Mouse (Mus musculus): ENCODE results near the gene Cyp2ab1.
"Not testable (repeated sequence)": the region's sequence is repeated elsewhere in the genome, so short reads cannot be mapped to it uniquely, and the experiment has no call there.

The Cyp2ab1 gene

DNA sequence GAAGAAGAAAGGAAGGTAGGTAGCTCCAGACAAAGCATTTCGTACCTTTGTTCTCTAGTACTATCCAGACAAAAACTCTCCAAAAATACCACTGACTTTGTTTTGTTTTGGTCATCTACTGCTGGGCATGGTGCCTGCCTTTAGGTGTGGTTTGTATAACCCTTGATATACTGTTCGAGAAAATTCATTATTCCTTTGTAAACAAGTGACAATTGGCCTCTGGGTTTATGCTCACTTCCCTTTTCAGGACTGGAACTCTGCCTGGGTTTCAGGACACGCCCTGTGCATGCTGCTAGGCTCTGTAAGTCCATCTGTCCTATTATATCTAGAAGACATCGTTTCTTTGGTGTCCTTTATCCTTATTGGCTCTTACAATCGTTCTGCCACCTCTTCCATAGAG is at the start of gene Cyp2ab1:
Gene Cyp2ab1, minus strand, starts transcription at position 119 of the 400 bp plus-strand sequence.
- DNase-seq: no peak

DNA sequence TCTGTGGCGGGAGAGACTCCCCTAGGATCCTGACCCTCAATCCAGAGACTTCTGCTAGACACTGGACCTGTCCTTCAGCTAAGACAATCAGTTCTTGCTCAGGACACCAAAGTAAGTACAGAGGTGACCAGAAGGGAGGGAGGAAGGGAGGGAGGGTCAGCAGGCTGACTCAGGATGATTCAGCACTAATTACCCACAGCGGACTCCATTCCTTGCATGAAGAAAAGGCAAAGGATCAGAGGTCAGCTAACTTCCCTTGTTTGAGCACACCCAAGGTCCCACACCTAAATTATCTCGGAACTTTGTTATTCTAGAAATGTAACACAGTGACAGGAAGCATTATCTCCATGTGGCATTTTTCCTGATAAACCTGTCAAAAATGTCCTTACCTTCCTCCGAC is 46.5 kb upstream of the Cyp2ab1 start:
- DNase-seq: no peak

DNA sequence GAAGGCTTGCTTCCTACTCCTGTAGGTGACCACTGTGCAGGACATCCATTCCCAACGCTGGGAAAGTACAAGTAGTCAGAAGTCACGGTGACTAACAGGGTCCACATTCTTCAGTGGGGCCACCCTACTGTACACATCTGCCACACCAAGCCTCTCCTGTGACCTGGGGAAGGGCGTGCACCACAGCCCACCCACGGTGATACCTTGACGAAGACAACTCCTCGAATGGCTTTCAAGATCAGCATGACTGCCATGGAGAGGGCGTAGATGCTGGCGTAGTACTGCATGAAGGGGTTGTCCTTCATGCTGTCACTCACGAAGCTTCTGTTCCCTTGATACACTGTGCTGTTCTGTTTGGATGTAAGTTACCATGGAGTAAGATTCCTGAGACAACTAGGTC is 43.0 kb upstream of the Cyp2ab1 start:
- no peak for DNase-seq

DNA sequence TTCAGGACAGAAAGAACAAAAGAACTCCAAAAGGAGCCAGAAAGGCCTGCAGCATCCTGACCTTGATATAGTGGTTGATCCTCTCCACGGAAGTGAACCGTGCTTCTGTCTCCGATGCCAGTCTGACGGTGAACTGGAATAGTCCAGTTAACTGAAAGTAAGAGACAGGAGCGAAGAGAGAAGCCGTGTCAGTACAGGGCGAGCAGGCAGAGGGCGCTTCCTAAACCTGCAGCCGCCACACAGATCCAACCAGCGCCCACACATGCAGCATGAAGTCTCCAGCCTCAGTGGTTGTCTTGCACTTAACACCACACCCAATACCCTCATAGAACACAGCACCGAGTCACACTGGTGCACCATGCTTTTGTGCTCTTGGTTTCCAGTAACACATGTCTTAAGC is 36.9 kb upstream of the Cyp2ab1 start:
- DNase-seq: no peak

DNA sequence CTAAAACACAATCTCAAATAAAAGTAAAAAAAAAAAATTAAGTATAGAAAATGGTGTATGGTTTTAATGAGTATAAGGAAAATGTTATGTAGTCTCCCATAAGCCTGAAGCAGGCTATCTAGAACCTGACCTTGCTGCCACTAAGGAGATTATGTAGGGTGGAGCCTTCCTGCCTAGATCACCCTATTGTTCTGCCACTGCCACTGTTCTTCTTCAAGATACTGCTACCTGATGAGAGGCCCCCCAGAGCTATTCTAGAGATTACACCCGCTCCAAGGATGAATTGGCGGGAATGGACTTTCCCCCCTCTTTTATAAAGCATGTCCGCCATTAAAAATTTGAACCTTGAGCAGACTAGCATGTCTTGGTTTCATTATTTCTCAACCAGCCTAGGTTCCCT is 36.3 kb upstream of the Cyp2ab1 start:
- DNase-seq: not testable (repeated sequence)

DNA sequence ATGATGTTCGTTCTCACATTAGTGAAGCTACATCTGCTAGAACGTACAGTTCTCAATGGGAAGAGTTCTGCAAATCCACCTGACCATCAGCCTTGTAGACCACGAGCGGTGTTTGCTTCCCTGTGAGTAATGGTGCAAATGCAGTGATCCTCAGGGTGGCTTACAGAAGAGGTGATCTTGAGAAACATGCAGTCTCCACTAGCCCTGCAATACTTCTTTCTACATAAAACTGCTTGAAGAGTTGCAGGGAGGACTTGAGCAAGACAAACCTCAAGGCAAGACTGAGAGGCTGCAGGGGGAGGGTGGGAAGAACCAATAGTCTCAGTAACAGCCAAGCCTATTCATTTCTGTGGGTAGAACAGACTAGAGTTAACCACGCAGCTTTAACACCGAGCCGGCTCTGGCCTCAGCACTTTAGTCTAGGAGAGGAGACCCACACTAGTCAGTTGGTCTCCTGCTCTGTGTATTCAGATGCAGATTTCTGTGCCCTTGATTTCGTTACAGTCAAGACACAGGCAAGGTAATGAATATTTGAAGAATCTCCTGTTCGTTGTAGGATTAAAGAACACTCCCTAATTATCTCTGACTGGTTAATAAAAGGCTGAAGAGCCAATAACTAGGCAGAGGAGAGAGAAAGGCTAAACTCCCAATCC is 34.6 kb upstream of the Cyp2ab1 start:
- no peak for DNase-seq

DNA sequence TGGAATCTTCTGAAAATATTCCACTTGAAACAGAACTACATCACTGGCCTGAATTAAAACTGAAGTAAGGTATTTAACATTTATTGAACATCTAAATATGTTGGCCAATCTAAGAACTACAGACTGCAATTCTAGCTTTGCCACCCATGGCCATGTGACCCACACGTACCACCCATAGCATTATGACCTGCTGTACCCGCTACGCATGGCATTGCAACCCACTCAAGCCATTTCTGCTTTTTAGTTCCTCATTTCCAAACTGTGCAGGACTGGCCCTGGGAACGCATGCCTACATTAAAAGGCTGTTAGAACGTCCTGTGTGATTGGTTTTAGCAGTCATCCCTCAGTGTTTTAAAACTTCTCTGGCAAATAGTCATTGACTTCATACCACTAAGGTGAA is 32.6 kb upstream of the Cyp2ab1 start:
- no peak for DNase-seq

DNA sequence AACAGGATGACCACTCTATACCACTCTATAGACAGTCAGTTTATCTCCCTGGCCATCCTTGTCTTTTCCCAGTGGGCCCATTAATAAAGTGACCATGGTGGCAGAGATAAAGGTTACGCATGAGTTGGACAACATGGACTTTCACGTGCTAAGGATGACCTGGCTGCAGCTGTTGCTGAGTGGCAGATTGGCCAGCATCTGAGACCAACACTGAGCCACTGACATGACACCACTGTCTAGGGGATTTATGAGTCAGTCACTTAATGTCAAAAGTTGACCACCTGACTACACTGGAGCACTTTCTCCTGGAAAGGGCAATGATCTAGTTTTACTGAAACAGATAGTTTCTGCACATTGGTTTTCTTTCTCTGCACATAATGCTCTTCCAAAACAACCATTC is 29.6 kb upstream of the Cyp2ab1 start:
- no peak for DNase-seq

DNA sequence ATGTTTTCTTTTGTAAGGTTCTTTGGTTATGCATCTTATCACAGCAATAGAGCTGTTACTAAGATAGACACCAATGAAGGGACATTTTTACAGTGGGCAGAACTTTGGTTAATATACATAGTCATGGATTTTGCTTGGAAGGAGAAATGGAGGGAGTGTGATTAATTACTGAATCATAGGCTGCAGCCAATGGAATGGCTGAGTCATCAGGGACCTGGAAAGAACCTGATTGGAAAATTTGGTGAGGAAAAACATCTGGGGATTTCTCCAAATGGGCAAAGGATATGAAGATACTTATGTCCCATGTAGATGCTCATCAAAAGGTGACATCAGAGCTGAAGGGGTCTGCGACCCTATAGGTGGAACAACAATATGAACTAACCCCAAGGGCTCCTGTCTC is 28.8 kb upstream of the Cyp2ab1 start:
- no peak for DNase-seq

DNA sequence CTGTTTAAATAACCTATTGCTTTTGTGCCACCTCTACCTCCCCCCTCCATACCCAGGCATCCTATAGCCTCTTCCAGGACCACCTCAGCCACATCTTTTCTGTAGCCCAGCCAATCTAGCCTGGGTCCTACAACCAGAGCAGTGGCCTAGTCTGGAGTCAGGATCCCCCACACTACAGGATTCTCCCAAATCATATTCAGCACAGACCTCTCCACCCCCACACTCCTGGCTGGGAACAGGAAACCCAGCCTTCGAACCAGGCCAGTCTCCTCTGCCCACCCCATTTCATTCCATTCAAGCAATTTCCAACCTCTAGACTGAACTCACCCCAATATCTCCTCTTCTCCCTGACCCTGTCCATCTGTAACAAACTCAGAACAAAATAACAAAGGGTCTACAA is 20.3 kb upstream of the Cyp2ab1 start:
- DNase-seq: no peak

DNA sequence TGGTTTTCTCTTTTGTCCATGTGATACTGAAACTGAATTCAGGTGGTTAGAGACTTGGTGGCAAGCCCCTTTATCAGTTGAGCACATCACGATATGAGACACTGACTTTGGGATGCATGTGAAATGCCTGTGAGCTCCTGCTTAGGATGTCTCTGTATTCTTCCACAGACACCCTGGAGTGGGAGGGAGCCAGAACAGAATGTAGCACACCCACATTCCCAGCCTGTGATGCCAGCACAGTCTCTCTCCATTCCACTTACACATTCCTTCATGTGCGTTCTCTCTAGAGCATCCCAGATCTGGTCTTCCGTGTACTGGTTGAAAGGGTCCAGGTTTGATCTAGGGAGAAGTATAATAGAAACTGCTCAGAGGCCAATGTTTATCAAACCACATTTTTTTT is 13.4 kb upstream of the Cyp2ab1 start:
- DNase-seq: no peak

DNA sequence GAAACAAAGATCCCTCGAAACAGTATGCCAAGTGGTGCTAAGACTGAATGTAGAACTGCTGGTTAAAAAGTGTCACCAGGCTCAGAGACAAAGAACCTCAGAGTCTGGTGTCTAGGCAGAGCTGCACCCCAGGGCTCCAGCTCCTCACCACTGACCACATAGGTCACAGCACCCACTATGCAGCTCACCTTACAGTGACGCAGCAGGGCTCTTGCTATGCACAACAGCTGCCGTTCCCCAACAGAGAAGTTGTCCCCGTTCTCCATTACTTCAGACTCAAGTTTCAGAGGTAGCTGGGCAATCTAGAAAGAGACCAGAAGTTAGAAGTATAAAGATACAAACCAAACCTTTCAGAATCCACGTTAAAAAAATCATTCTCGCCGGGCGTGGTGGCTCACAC is 9.7 kb upstream of the Cyp2ab1 start:
- DNase-seq: no peak

DNA sequence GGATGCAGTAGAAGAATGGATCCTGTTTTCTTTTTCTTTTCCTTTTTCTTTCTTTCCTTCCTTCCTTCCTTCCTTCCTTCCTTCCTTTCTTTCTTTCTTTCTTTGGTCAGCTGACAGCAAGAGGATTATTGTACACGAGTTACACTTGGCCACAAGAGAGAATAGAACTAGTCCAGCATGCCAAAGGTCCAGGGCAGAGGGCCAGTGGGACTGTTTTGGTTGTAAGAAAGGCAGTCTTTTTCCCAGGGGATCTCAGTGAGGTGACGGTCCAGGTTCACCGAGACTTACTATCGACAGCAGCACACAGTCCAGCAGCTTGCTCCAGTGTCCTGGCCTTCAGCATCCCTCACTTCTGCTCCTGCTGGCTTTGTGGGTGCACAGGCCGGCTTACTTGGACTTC is 3.1 kb upstream of the Cyp2ab1 start:
- DNase-seq: no peak

DNA sequence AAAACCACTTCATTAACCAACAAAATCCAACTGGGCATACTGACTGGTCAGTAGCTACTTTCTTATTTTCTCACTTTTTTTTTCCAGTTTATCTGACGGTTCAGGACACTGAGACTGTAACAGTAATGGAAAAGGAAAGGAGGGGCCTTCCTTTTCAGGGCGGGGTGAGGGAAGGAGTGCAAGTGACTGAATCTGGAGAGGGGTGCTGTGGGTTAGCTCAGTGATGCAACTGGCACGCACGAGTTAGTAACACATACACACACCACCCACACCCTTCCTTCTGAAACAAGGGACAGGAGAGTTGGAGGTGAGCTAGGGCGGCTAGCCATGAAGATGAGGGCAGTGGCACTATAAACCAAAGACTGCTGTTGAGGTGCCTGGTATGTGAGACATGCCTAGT is 1.3 kb downstream of the Cyp2ab1 start:
- DNase-seq: no peak

DNA sequence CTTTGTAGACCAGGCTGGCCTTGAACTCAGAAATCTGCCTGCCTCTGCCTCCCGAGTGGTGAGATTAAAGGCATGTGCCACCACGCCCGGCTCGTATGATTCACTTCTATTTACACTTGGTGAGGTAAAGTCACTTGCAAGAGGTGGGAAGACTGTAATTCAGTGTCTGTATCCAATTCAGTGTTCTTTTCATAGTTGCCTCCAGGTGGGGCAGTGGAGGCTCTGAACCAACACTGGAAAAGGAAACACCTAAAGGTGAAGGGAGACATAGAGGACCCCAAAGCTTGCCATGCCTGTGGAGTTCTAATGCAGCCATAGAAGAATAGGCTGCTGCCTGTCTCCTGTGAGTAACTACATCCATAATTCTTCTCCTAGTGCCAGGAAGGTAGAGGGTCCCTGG is 2.9 kb downstream of the Cyp2ab1 start:
- DNase-seq: no peak

DNA sequence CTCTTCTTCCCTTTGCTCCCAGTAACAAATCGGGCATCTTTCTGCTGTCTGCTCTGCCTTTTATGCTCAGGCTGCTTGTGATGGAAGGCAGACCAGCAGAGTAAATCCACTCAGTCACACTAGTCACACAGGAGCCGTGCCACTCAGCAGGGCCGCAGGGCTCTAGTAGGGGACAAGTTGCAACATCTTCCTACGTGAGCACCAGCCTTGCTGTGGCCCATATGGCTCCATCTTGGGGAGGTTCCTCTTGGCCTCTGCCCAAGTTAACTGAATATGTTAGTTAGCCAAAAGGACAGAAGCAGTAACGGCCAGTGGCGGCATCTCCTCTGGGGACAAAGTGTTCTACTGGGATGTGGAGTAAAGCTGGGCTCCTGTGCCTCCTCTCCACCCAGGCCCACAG is 8.4 kb downstream of the Cyp2ab1 start:
- no peak for DNase-seq

DNA sequence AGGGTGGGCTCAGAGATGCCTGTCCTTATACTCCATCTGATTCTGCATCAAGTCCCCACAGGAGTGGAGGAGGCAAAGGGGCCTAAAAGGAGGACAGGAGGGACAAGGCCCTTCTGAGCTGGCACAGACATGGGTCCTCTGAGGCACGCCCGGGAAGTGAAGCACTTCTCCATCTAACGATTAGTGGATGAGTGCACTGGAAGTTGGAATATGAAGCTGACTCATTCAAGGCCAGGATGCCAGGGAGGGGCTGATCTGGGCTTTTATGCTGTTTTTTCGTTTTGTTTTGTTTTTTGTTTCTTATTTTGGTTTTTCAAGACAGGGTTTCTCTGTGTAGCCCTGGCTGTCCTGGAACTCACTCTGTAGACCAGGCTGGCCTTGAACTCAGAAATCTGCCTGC is 9.9 kb downstream of the Cyp2ab1 start:
- no peak for DNase-seq

DNA sequence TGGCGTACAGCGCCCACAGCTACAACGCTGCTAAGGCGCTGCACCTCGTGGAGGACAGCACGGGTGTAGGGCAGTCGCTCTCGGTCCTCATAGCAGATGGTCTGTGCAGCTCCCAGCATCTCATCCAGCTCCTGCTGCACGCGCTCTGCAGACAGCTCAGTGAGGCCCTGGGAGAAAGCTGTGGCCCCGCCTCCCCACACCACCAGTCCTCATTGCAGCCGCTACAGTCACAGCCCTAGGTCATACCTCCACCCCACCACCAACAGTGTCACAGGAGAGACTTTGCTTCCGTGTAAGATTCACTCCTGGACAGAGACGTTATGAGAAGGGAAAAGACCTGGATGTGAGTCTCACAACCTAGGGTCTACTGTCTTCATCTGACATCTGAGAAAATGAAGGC is 12.9 kb downstream of the Cyp2ab1 start:
- DNase-seq: no peak

DNA sequence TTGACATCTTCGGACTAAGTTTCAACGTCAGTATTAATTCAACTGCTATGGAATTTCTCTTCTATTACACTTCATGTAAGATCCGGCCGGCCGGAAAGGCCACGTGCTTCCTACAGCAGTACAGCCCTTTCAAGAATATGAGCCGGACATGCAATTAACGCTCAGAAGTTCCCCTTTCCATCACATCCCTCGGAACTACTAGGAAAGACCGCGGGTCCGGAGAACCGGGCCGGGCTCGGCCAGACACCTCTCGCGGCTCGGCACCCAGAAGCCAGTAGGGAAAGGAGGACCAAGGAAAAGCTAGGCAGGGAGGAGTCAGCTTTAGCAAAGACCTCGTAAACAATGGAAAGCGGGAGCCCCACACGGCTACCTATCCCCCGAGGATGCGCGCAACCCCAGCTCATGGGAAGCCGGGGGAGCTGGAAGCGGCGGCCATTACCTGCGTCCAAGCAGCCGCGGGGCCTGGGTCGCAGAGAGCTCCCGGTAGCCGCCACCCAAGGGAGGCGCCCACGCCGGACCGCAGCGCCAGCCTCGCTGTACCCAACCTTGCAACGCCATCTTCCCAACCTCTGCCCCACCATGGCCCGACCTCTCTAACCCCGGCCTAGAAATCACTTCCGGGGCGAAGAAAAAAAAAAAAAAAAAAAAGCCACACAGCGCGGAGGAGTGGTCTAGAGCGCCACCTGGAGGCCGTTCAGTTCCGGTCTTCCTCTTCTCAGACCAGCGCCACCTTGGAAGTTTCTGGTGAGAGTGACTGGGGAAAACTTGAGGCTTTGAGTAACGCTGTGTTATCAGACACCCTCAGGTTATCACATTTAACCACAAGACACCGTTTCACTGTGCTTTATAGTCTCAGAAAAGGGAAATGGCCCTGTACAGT is 23.2 kb downstream of the Cyp2ab1 start, which contains the start of gene Parl:
Gene Parl, minus strand, starts transcription at position 618 of the 880 bp plus-strand sequence.
- peak; percentile 88 for DNase-seq

DNA sequence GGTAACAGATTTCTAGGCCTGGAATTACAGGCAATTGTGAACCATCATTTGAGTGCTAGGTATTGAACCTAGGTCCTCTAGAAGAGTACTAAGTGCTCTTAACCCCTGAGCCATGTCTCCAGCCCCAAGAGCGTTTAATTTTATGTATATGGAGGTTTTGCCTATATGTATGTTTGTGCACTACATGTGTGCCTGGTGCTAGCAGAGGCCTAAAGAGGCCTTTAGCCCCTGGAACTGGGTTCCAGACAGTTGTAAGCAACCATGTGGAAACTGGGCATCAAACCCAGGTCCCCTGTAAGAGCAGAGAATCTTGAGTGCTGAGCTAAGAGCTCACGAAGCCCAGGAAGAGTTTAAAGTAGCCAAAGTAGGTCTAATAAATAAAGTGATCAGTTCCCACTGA is 25.1 kb downstream of the Cyp2ab1 start:
- DNase-seq: no peak

DNA sequence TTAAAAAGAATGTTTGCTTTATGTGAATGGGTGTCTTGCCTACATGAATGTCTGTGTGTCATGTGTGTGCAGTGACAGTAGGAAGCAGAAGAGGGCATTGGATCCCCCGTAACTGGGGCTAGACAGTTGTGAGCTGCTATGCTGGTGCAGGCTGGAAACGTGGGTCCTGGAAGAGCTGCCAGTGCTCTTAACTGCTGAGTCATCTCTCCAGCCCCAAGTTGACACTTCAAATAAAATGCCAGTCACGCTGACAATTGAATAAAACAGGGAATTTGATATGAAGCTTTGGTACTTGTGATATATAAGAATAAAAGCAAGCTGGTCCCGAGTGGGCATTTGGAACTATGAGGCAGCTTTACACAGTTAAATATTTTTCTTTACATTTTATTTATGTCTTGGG is 45.0 kb downstream of the Cyp2ab1 start:
- DNase-seq: no peak

DNA sequence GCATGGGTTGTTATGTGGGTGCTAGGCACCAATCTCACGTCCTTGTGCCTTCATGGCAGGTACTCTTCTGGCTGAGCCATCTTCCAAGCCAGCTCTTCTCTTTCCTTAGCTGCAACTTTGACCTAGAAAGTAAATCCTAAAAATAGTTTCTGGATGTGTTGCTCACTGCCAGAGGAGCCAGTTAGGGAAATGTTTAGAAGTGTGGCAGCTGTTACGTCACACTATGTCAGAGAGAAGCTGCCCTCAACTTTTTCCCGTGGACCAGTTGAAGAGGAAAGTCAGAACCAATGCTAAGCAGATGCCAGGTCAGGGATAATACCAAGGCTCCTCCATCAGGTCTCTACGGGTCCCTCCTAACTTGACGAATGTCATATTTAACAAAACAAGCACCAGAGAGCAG is 45.8 kb downstream of the Cyp2ab1 start:
- no peak for DNase-seq

DNA sequence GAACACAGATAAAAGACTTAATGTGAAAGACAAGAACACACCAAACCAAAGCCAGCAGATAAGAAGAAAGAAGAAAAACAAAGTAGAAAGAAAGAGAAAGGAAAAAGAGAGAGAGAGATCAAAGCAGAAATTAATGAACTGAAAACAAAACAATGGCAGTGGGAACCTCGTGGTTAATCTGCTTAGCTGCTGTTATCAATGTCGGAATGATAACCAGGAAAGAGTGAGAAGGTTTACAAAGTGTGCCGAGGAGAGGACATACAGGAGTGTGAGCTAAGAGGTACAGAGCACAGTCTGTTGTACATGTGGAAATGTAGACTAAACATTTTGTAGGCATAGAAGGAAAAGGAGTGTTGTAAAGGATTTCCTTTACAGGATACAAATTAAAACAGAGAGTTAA is 52.2 kb downstream of the Cyp2ab1 start:
- DNase-seq: no peak

DNA sequence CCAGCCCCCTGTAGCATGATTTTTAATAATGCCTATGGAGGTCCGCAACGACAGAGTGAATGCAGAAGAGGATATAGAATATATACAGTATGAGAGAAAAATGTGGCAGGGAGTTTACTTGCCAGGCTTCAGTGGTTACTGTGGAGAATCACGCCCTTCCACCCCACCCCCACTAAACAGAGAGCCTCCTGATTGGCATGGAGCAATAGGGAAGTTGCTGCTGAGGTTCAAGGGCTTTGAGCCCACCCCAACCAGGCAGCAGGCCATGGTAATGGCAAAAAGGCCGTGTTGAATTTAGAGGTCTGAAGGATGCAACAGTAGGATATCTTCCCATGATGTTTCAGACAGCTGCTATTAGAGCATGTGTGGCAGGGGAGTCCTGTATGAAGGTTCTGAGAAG is 53.9 kb downstream of the Cyp2ab1 start:
- DNase-seq: no peak

DNA sequence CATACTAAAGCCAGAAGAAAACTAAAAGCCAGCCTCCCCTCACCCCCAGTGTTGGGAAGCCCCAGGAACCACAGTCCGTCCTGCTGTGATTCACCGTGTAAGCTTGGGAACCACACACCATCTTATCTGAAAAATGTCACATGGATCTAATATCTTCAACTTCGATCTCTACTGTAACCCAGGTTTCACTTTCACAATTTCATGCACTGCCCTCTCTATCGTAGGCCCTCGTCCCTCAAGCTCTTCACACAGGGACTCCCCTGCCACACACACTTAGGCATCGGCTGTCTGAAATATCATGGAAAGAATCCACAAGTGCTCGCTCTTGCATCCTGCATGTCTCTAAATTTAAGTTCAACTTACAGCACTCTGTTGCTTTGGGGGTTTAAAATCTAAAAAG is 60.1 kb downstream of the Cyp2ab1 start:
- no peak for DNase-seq

Data from kidney, postnatal 14 days (tissue).